9 mouse cellular contexts compared by ENCODE assay signal in genomic region chr17:79051606-79052005, GRCm38 (mm10). TPM values are rescaled to one million over a fixed set of nuclear protein-coding genes. Genes with fewer than 3 reads are reported as not detected.
DNase-seq lines count a peak whose midpoint lies in the region; ATAC-seq and TF ChIP-seq lines count a peak whose summit lies in the region.
"Had no signal": no experiment of that assay in that cellular context is flagged by ENCODE, and none has a peak within 500 bp of the region (broad histone marks: within the 10 kb centered on the region; RNA-seq: fewer than 3 reads in every experiment).

Gene Qpct (plus strand): TSS chr17:79051906.

- H3K9me3 ChIP-seq in heart, embryonic 14.5 days (ENCODE audit: control insufficient read depth, low read length) = no peaks in the 10 kb centered on the region
- no peaks in the 10 kb centered on the region for H3K9me3 ChIP-seq in liver, embryonic 14.5 days (ENCODE audit: control insufficient read depth, low read length)

- 65% methylated on average over 4 of the region's 4 CpGs for WGBS in heart, embryonic 14.5 days
- 57% methylated on average over 4 of the region's 4 CpGs for WGBS in liver, embryonic 14.5 days (ENCODE audit: insufficient replicate concordance)

- peak within 1 kb of the TSS; percentile 75 for H3K9ac ChIP-seq in heart, embryonic 14.5 days (ENCODE audit: low read length)
- H3K9ac ChIP-seq in liver, embryonic 14.5 days (replicated peaks) = no peak within 1 kb of the TSS; the same call in 1 of the 2 replicates

- peak within 1 kb of the TSS; percentile 94 for H3K4me2 ChIP-seq in heart, embryonic 14.5 days (ENCODE audit: low read length)
- H3K4me2 ChIP-seq in liver, embryonic 14.5 days (ENCODE audit: low read depth) = peak within 1 kb of the TSS; percentile 61

- intact Hi-C loops in heart, postnatal 14 days (cut with DNase I) = no loop called here

- no peak for TF ChIP-seq EP300 in liver, embryonic 14.5 days (IDR thresholded peaks at IDR 0.05; ENCODE audit: low read depth)

- peaks cover 0 to 2% of the 10 kb centered on the region in 2 experiments; a peak in 2 of 4 replicates for H3K4me1 ChIP-seq in heart, embryonic 14.5 days (ENCODE audit: control insufficient read depth in 2 of 2, insufficient read depth in 2 of 2, low read length in 2 of 2)
- peaks cover 0 to 3% of the 10 kb centered on the region in 2 experiments; a peak in 2 of 4 replicates for H3K4me1 ChIP-seq in liver, embryonic 14.5 days (replicated peaks; ENCODE audit: control insufficient read depth in 2 of 2, insufficient read depth in 2 of 2, low read length in 1 of 2)

- peak within 1 kb of the TSS; percentile 79 to 82 for H3K27ac ChIP-seq in heart, embryonic 14.5 days (replicated peaks in 1 of 2; ENCODE audit: control insufficient read depth in 1 of 2, insufficient read depth in 1 of 2, low read depth in 2 of 2, low read length in 2 of 2)
- no peak within 1 kb of the TSS for H3K27ac ChIP-seq in liver, embryonic 14.5 days

- no peaks in the 10 kb centered on the region for H3K36me3 ChIP-seq in heart, embryonic 14.5 days (ENCODE audit: control insufficient read depth, insufficient read depth, low read length)
- H3K36me3 ChIP-seq in liver, embryonic 14.5 days (replicated peaks; ENCODE audit: control insufficient read depth, insufficient read depth, low read depth) = no peaks in the 10 kb centered on the region

- no peak for ATAC-seq in heart, embryonic 14.5 days (ENCODE audit: insufficient number of reproducible peaks, insufficient read depth, low FRiP score, low read depth)
- ATAC-seq in liver, embryonic 14.5 days (ENCODE audit: insufficient read depth) = no peak
- ATAC-seq: Patski had no signal

- H3K4me3 ChIP-seq in heart, embryonic 14.5 days (ENCODE audit: control insufficient read depth in 1 of 2, insufficient read depth in 1 of 2, low read depth in 1 of 2, low read length in 2 of 2) = peak within 1 kb of the TSS; percentile 67 to 82
- H3K4me3 ChIP-seq in liver, embryonic 14.5 days (ENCODE audit: insufficient read depth in 1 of 2, low read depth in 2 of 2, low read length in 2 of 2) = peak within 1 kb of the TSS; percentile 45 to 54

- no peak for TF ChIP-seq CTCF in liver, embryonic 14.5 days (IDR thresholded peaks at IDR 0.05; ENCODE audit: low read depth)

- 0 out of 2 replicates have a peak, but pooled peaks cover 3% of the 10 kb centered on the region for H3K27me3 ChIP-seq in heart, embryonic 14.5 days (ENCODE audit: control insufficient read depth, insufficient read depth, low read length)
- H3K27me3 ChIP-seq in liver, embryonic 14.5 days (ENCODE audit: control insufficient read depth, insufficient read depth, low read length) = peaks cover 8% of the 10 kb centered on the region
- H3K27me3 ChIP-seq: Patski had no signal

- DNase-seq in heart, postnatal 14 days = no peak
- DNase-seq in R1 (ENCODE audit: low read depth, low spot score) (peak; percentile 18), MN1 (ENCODE audit: low spot score) (no peak)
- DNase-seq in gonadal fat pad, adult 2 months (ENCODE audit: low read depth) = no peak
- DNase-seq in liver, embryonic 14.5 days (ENCODE audit: low read depth in 3 of 3, low spot score in 3 of 3) = no peak
- no peak for DNase-seq in cerebellum, postnatal 4 days (ENCODE audit: low spot score in 2 of 2)
- no peak for DNase-seq in urinary bladder, postnatal 4 days (ENCODE audit: low spot score in 2 of 2)

RNA-seq across cellular contexts. Expression of gene Qpct, which starts in this region (rescaled TPM):
- 34.7 and 41.6 TPM in 2 replicates for polyA plus RNA-seq in heart, embryonic 14.5 days (2014; fragmentation: Nextera tagmentation; extraction: Ambion mirVana)
- 1 to 10 TPM; 8.9 to 9.3 TPM for total RNA-seq in heart, postnatal 14 days (2021)
- polyA plus RNA-seq in gonadal fat pad, adult 2 months (2012; rRNA removed) = 7.6 and 10.5 TPM in 2 replicates
- polyA plus RNA-seq in liver, embryonic 14.5 days (2012; rRNA removed) = 9.9 and 10.5 TPM in 2 replicates
- 22.5 and 25.0 TPM in 2 replicates for polyA plus RNA-seq in liver, embryonic 14.5 days (2014; fragmentation: Nextera tagmentation; extraction: Ambion mirVana)
